Mouse (Mus musculus) heart, adult 2 months (tissue): ENCODE measurements around the gene Hoxd3. TPM values are rescaled to one million over a fixed set of nuclear protein-coding genes. Genes with fewer than 3 reads are reported as not detected.

ENCODE experiments used
- DNase-seq, 2 experiments: peaks; one replicate each; pipeline ENCODE4 v3.0.0; 2021
- H3K27ac ChIP-seq: fragments of 200-600 bp; 2 replicates; pipeline ENCODE4 v1.8.1; 2022
- H3K27me3 ChIP-seq: fragments of 200-500 bp; 2 replicates; pipeline ENCODE4 v1.6.1; 2012; ENCODE audit warnings: mild to moderate bottlenecking, low read length, inconsistent platforms, mixed read lengths; ENCODE audit not compliant: control insufficient read depth, insufficient read depth
- H3K36me3 ChIP-seq: fragments of 200-500 bp; 2 replicates; pipeline ENCODE4 v1.6.1; 2012; ENCODE audit warnings: low read length, inconsistent platforms; ENCODE audit not compliant: control insufficient read depth, insufficient read depth
- H3K4me1 ChIP-seq: fragments of 200-500 bp; 2 replicates; pipeline ENCODE4 v1.6.1; 2011; ENCODE audit warnings: low read length; ENCODE audit not compliant: control insufficient read depth, insufficient read depth
- H3K4me3 ChIP-seq: fragments of 200-600 bp; 2 replicates; pipeline ENCODE4 v1.8.1; 2022
- H3K79me2 ChIP-seq: fragments of 200-500 bp; replicated peaks from 2 replicates; pipeline ENCODE4 v1.6.1; 2012; ENCODE audit warnings: mild to moderate bottlenecking, inconsistent platforms, low read length, moderate library complexity, mixed read lengths; ENCODE audit not compliant: control insufficient read depth, insufficient read depth
- H3K9ac ChIP-seq: fragments of 200-500 bp; 2 replicates; pipeline ENCODE4 v1.6.1; 2012; ENCODE audit warnings: low read depth, mild to moderate bottlenecking, control low read depth, inconsistent platforms, low read length, mixed read lengths
- CTCF ChIP-seq: fragments of 200-600 bp; IDR thresholded peaks from 2 replicates; pipeline ENCODE4 v1.8.1; 2022; ENCODE audit warnings: antibody characterized with exemption, mild to moderate bottlenecking, moderate library complexity
- EP300 ChIP-seq: fragments of 200-500 bp; IDR thresholded peaks from 2 replicates; pipeline ENCODE4 v1.6.1; 2011; ENCODE audit warnings: low read depth, low read length, control low read depth; ENCODE audit not compliant: insufficient read depth
- POLR2A ChIP-seq: fragments of 200-500 bp; IDR thresholded peaks from 2 replicates; pipeline ENCODE4 v1.6.1; 2011; ENCODE audit warnings: mild to moderate bottlenecking, low read depth, low read length, control low read depth; ENCODE audit not compliant: insufficient read depth
- WGBS: fragments of 180-500 bp; shearing (Covaris S2); methylation state at CpG from one replicate; pipeline ENCODE4 v1.1.7; 2018; 5-methylcytosine and 5-hydroxymethylcytosine counted together
- intact Hi-C: fragments of 180-260 bp; cut with DNase I; formaldehyde crosslinking; loops from one replicate; pipeline ENCODE4 v1.15.1; 2025
- polyA plus RNA-seq: library from polyadenylated mRNA; depleted of rRNA; stranded (reverse); fragments of >200 nt; gene quantifications from 2 replicates; pipeline ENCODE4 v1.2.3, GENCODE M21; 2012
- total RNA-seq, 2 experiments: library from RNA; stranded (reverse); gene quantifications; 2 replicates each; pipeline ENCODE4 v1.2.3; 2021

Hoxd3 gene
- total and polyA plus RNA-seq, 3 experiments, result 0.06 TPM; not detected in 2

DNA sequence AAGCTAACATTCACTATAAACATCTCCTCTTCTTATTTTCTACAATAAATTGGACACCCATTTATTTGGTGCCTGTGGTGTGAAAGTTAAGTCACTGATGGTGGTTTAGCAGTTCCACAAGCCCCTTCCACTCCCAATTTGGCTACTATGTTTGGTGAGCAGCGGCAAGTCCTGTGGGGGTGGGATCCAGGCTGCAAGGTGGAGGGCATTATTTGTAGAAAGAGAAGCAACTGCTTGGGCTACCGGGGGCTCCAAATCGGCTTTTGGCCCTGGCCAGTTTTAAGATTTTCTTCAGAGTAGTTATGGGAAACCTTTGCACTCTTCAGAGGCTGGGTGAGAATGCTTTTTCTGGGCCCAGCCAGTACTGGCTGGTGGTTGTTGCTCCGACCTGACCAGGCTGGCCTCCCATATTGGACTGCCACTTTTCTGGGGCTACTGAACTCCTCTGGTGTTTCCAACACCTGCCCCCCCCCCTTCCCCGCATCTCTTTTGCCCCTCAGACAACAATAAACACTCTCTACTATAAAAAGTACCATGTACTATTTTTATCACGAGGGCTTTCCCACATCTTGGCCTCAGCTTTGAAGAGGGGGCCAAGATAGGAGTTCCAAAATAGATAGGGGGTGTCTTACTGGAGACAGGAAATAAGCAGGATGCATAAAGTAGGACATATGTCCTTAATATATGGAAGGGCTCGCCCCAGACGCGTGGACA is 20.2 kb downstream of the Hoxd3 start:
- Histone ChIP-seq H3K79me2 (no peaks in the 10 kb centered on the region), H3K4me1 (no peaks in the 10 kb centered on the region), H3K27me3 (peaks cover 40% of the 10 kb centered on the region), H3K4me3 (no peak overlapping the region), H3K27ac (no peak overlapping the region), H3K36me3 (no peaks in the 10 kb centered on the region), H3K9ac (no peak overlapping the region)
- 12% methylated on average over 9 of the region's 9 CpGs for WGBS
- no peak for TF ChIP-seq EP300
- no peak for TF ChIP-seq POLR2A
- TF ChIP-seq CTCF, result no peak
- DNase-seq, result no peak
- intact Hi-C loops, result no loop called here

GRCm38 (mm10) chr2:74732513-74733316 is 21.0 kb downstream of the Hoxd3 start:
- Histone ChIP-seq H3K4me1 (no peaks in the 10 kb centered on the region), H3K79me2 (no peaks in the 10 kb centered on the region), H3K27me3 (peaks cover 37% of the 10 kb centered on the region), H3K4me3 (no peak overlapping the region), H3K36me3 (no peaks in the 10 kb centered on the region), H3K27ac (no peak overlapping the region), H3K9ac (no peak overlapping the region)
- WGBS, result 4% methylated on average over 52 of the region's 52 CpGs
- DNase-seq, result no peak
- intact Hi-C loops, result no loop called here
- TF ChIP-seq EP300 (no peak), POLR2A (no peak), CTCF (no peak)

GRCm38 (mm10) chr2:74733317-74733661 is 21.6 kb downstream of the Hoxd3 start:
- Histone ChIP-seq H3K27me3 (peaks cover 35% of the 10 kb centered on the region), H3K4me3 (no peak overlapping the region), H3K36me3 (no peaks in the 10 kb centered on the region), H3K27ac (no peak overlapping the region), H3K79me2 (no peaks in the 10 kb centered on the region), H3K4me1 (no peaks in the 10 kb centered on the region), H3K9ac (no peak overlapping the region)
- TF ChIP-seq EP300, result no peak
- TF ChIP-seq POLR2A, result no peak
- no peak for TF ChIP-seq CTCF
- intact Hi-C loops, result no loop called here
- no peak for DNase-seq
- WGBS, result 6% methylated on average over 16 of the region's 16 CpGs

GRCm38 (mm10) chr2:74733765-74734164 is 22.0 kb downstream of the Hoxd3 start:
- no peak for DNase-seq
- Histone ChIP-seq H3K4me3 (no peak overlapping the region), H3K4me1 (no peaks in the 10 kb centered on the region), H3K9ac (no peak overlapping the region), H3K36me3 (no peaks in the 10 kb centered on the region), H3K79me2 (no peaks in the 10 kb centered on the region), H3K27me3 (peaks cover 38% of the 10 kb centered on the region), H3K27ac (no peak overlapping the region)
- intact Hi-C loops, result no loop called here
- TF ChIP-seq EP300, result no peak
- no peak for TF ChIP-seq CTCF
- TF ChIP-seq POLR2A, result no peak
- WGBS, result 12% methylated on average over 6 of the region's 6 CpGs

GRCm38 (mm10) chr2:74734451-74734850 is 22.7 kb downstream of the Hoxd3 start:
- no peak overlapping the region for H3K27ac ChIP-seq
- TF ChIP-seq CTCF (no peak), POLR2A (no peak), EP300 (no peak)
- no peaks in the 10 kb centered on the region for H3K36me3 ChIP-seq
- no peak overlapping the region for H3K9ac ChIP-seq
- DNase-seq, result no peak
- intact Hi-C loops, result no loop called here
- no peaks in the 10 kb centered on the region for H3K79me2 ChIP-seq
- peaks cover 39% of the 10 kb centered on the region for H3K27me3 ChIP-seq
- H3K4me3 ChIP-seq, result no peak overlapping the region
- 9% methylated on average over 13 of the region's 13 CpGs for WGBS
- H3K4me1 ChIP-seq, result no peaks in the 10 kb centered on the region

GRCm38 (mm10) chr2:74734996-74735811 is 23.5 kb downstream of the Hoxd3 start:
- no peak for DNase-seq
- Histone ChIP-seq H3K9ac (no peak overlapping the region), H3K79me2 (no peaks in the 10 kb centered on the region), H3K4me3 (no peak overlapping the region), H3K4me1 (no peaks in the 10 kb centered on the region), H3K27me3 (peaks cover 42% of the 10 kb centered on the region), H3K36me3 (no peaks in the 10 kb centered on the region), H3K27ac (no peak overlapping the region)
- intact Hi-C loops, result no loop called here
- TF ChIP-seq POLR2A, result no peak
- TF ChIP-seq EP300, result no peak
- TF ChIP-seq CTCF, result no peak
- WGBS, result 5% methylated on average over 27 of the region's 27 CpGs
